Mouse (Mus musculus): ENCODE data around the gene Gm3646. TPM values are rescaled to one million over a fixed set of nuclear protein-coding genes. Genes with fewer than 3 reads are reported as not detected.

Gene Gm3646
- polyA plus RNA-seq, 1 experiment from 2014 or later: not detected

GRCm38 (mm10) chr1:39758244-39758643, 46.9 kb downstream of the Gm3646 start:
- Histone ChIP-seq H3K4me2 (no peak overlapping the region), H3K9me3 (no peaks in the 10 kb centered on the region), H3K4me3 (no peak overlapping the region), H3K27ac (peak overlapping the region; percentile 16; the same call in 1 of the 2 replicates), H3K27me3 (no peaks in the 10 kb centered on the region), H3K36me3 (no peaks in the 10 kb centered on the region), H3K9ac (no peak overlapping the region), H3K4me1 (peaks cover 41% of the 10 kb centered on the region)
- no peak for ATAC-seq (ENCODE audit: borderline replicate concordance, extremely low read depth, low FRiP score, low TSS enrichment)
- WGBS: 60% methylated on average over 9 of the region's 9 CpGs

- H3K4me1 ChIP-seq: peaks cover 33% of the 10 kb centered on the region
- 72% methylated on average over 11 of the region's 11 CpGs for WGBS
- H3K9ac ChIP-seq: no peak overlapping the region
- H3K36me3 ChIP-seq: no peaks in the 10 kb centered on the region
- no peak overlapping the region for H3K27ac ChIP-seq
- H3K4me3 ChIP-seq: no peak overlapping the region
- no peak for ATAC-seq (ENCODE audit: borderline replicate concordance, extremely low read depth, low FRiP score, low TSS enrichment)
- no peaks in the 10 kb centered on the region for H3K9me3 ChIP-seq
- H3K4me2 ChIP-seq: no peak overlapping the region
- no peaks in the 10 kb centered on the region for H3K27me3 ChIP-seq
Observed at GRCm38 (mm10) chr1:39756952-39757351, 48.2 kb downstream of the Gm3646 start.

GRCm38 (mm10) chr1:39754224-39754957, 50.7 kb downstream of the Gm3646 start:
- H3K9ac ChIP-seq: no peak overlapping the region
- no peak overlapping the region for H3K4me2 ChIP-seq
- H3K36me3 ChIP-seq: no peaks in the 10 kb centered on the region
- H3K27me3 ChIP-seq: no peaks in the 10 kb centered on the region
- peaks cover 29% of the 10 kb centered on the region for H3K4me1 ChIP-seq
- no peaks in the 10 kb centered on the region for H3K9me3 ChIP-seq
- ATAC-seq (ENCODE audit: borderline replicate concordance, extremely low read depth, low FRiP score, low TSS enrichment): no peak
- H3K4me3 ChIP-seq: no peak overlapping the region
- peak overlapping the region; percentile 26; the same call in 1 of the 2 replicates for H3K27ac ChIP-seq
- WGBS: 42% methylated on average over 13 of the region's 13 CpGs

Other genes with a start within 250 kb of the Gm3646 start
- 28.8 and 30.7 TPM in 2 replicates for gene Rnf149, start 227.9 kb downstream of the Gm3646 start, polyA plus RNA-seq (2015; fragmentation: Nextera tagmentation; extraction: Ambion mirVana)
- gene Creg2, start 153.9 kb downstream of the Gm3646 start, polyA plus RNA-seq (2015; fragmentation: Nextera tagmentation; extraction: Ambion mirVana): 0.05 and 0.06 TPM in 2 replicates
- gene Rfx8, start 84.3 kb downstream of the Gm3646 start, polyA plus RNA-seq (2015; fragmentation: Nextera tagmentation; extraction: Ambion mirVana): 0.58 and 0.67 TPM in 2 replicates
- 30.9 and 39.5 TPM in 2 replicates for gene Map4k4, start 95.6 kb upstream of the Gm3646 start, polyA plus RNA-seq (2015; fragmentation: Nextera tagmentation; extraction: Ambion mirVana)